Mouse (Mus musculus) cortical plate, adult 2 months (tissue): ENCODE results near the gene Fbxo42.

Source experiments
- CTCF ChIP-seq: fragments of 200-500 bp; IDR thresholded peaks from 2 replicates; pipeline ENCODE4 v1.5.1; 2011; ENCODE audit warnings: mild to moderate bottlenecking, control low read depth, low read length; ENCODE audit not compliant: insufficient read depth; ENCODE audit errors: extremely low read depth
- POLR2A ChIP-seq: fragments of 200-500 bp; IDR thresholded peaks from 2 replicates; pipeline ENCODE4 v1.6.1; 2011; ENCODE audit warnings: mild to moderate bottlenecking, low read length, control low read depth; ENCODE audit not compliant: insufficient read depth; ENCODE audit errors: extremely low read depth

- TF ChIP-seq CTCF (no peak), POLR2A (no peak)
Measured at GRCm38 (mm10) chr4:141202192-141202591, 54.5 kb downstream of the Fbxo42 start.
